Mouse (Mus musculus) erythroblast, embryonic 14.5 days (primary cell): Measurements from ENCODE around the gene Gls. TPM values are rescaled to one million over a fixed set of nuclear protein-coding genes. Genes with fewer than 3 reads are reported as not detected.

Experiments used
- H3K27me3 ChIP-seq: 2 replicates; pipeline ENCODE4 v1.6.1; 2012; ENCODE audit warnings: inconsistent platforms; ENCODE audit not compliant: control insufficient read depth
- H3K36me3 ChIP-seq: 2 replicates; pipeline ENCODE4 v1.6.1; 2012; ENCODE audit warnings: mild to moderate bottlenecking, inconsistent platforms; ENCODE audit not compliant: control insufficient read depth
- H3K4me1 ChIP-seq: 2 replicates; pipeline ENCODE4 v1.6.1; 2012; ENCODE audit warnings: inconsistent platforms; ENCODE audit not compliant: control insufficient read depth
- H3K4me3 ChIP-seq: replicated peaks from 2 replicates; pipeline ENCODE3; 2012; ENCODE audit warnings: moderate library complexity, mild to moderate bottlenecking, inconsistent platforms
- H3K9me3 ChIP-seq: 2 replicates; pipeline ENCODE4 v1.6.1; 2012; ENCODE audit warnings: low read length, inconsistent platforms, mixed read lengths; ENCODE audit not compliant: control insufficient read depth
- GATA1 ChIP-seq: IDR thresholded peaks from 2 replicates; pipeline ENCODE4 v1.6.1; 2012; ENCODE audit warnings: low read length, inconsistent platforms, mixed read lengths
- TAL1 ChIP-seq: IDR thresholded peaks from 3 replicates; pipeline ENCODE4 v1.6.1; 2012; ENCODE audit warnings: low read length, inconsistent platforms, mixed read lengths
- polyA plus RNA-seq: library from polyadenylated mRNA; stranded (reverse); fragments of >175 nt; gene quantifications from 2 replicates; pipeline ENCODE4 v1.2.3, GENCODE M21; 2012

The Gls gene
- polyA plus RNA-seq, 1 experiment = 0.97 TPM

DNA sequence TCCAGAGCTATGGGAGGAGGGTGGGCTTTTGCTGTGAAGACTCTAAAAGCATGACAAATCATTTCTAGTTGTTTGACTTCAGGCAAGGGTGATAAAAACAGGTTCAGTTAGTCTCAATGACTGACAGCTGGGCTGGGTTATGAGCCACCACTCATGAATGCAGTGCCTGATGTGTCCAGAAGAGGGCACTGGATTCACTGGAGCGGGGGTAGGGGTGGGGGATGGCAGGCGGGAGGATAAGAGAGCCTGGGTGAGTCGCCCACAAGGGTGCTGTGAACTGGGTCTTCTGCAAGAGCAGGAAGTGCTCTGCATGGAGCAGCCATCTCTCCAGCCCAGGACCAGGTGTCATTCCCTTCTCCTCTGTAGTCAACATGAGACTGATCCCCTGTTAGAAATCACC lies 63.0 kb downstream of the Gls start:
- Histone ChIP-seq H3K4me3 (no peak overlapping the region), H3K4me1 (peaks cover 5% of the 10 kb centered on the region), H3K27me3 (no peaks in the 10 kb centered on the region), H3K36me3 (peaks cover 5% of the 10 kb centered on the region; the same call in 1 of the 2 replicates), H3K9me3 (no peaks in the 10 kb centered on the region)
- TF ChIP-seq TAL1 (no peak), GATA1 (no peak)

DNA sequence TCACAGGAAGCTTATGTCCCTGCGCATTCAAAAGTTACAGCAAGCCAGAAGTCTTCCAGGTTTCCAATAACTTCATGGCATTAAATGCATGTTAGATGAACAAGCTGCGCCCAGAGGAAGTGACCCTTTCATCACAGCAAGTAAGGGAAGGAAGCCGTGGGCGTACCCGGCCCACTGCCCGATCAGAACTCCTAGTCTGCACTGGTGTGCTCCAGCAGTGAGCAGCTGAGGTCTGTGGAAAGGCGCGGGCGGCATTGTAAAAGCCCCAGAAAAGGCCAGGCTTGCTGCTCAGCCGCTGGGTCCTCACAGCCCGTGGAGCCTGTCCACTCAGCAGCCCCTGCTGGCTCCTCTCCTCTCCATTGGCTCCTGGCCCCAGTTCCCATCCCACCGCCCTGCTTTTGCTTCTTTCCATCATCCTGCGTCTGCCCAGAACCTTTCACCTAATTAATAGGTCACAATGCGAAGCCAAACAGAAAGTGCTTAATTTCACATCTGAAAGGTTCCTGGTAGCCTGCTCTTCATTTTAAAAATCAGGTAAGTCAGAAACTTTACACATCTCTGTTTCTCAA lies 66.3 kb downstream of the Gls start:
- Histone ChIP-seq H3K9me3 (no peaks in the 10 kb centered on the region), H3K4me3 (no peak overlapping the region), H3K4me1 (peaks cover 5% of the 10 kb centered on the region), H3K36me3 (peaks cover 11% of the 10 kb centered on the region), H3K27me3 (no peaks in the 10 kb centered on the region)
- TF ChIP-seq GATA1 = no peak
- TF ChIP-seq TAL1 = no peak

DNA sequence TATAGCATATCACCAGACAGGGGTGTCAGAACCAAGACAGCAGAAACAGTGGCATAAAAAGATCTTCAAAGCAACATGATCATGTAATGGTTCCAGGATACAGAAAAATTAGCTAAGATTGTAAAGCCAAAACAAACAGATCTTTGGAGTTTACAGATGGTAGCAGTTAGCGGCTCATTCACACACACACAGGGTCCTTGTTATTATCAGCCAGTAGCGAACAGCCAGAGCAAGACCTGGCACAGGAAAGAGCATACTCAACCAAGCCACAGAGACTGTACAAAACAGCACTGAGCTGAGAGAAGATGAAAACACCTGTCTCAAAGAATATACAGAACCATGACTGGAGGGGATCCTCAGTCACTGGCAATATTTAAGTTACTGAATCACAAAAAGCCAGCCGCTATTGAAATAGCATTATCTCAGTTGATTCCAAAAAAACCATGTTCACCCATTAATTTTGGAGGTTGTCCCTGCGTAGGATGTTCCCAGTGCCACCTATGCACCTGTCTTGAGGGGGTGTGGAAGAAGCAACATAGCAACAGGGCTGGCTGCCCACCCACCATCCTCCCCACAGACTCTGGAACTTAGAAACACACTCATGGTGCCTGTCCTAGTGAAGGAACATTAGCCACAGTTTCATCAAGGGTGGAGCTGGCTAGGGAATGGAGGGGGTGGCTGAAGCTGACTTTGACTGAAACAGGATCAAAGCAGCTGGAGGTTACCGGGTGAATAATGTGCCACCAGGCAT lies 69.2 kb downstream of the Gls start:
- H3K36me3 ChIP-seq = peaks cover 30% of the 10 kb centered on the region
- H3K9me3 ChIP-seq = no peaks in the 10 kb centered on the region
- no peak overlapping the region for H3K4me3 ChIP-seq

DNA sequence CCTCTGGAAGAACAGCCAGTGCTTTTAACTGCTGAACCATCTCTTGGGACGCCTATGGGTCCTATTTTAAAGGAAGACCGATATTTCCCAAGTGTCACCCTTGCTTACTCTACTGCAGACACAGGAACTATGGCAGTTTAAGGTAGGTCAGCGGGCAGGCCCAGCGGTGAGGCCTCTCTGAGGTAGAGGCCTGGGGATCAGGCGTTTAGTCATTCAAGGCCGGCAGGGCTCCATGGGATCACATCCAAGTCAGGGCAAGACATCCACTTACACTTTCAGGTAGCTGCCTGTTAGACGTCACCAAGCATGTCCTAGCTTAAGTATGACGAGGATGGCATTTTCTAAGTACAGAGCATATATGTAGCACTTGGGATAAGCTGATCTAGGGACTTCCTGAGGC lies 71.9 kb downstream of the Gls start:
- H3K4me3 ChIP-seq = no peak overlapping the region
- H3K9me3 ChIP-seq = no peaks in the 10 kb centered on the region
- no peak for TF ChIP-seq GATA1
- no peak for TF ChIP-seq TAL1
- no peaks in the 10 kb centered on the region for H3K27me3 ChIP-seq
- no peaks in the 10 kb centered on the region for H3K4me1 ChIP-seq
- peaks cover 46% of the 10 kb centered on the region for H3K36me3 ChIP-seq

More for the DNA sequence above, 69.2 kb downstream of the Gls start:
- H3K27me3 ChIP-seq = no peaks in the 10 kb centered on the region
- H3K4me1 ChIP-seq = no peaks in the 10 kb centered on the region
- no peak for TF ChIP-seq GATA1
- no peak for TF ChIP-seq TAL1

DNA sequence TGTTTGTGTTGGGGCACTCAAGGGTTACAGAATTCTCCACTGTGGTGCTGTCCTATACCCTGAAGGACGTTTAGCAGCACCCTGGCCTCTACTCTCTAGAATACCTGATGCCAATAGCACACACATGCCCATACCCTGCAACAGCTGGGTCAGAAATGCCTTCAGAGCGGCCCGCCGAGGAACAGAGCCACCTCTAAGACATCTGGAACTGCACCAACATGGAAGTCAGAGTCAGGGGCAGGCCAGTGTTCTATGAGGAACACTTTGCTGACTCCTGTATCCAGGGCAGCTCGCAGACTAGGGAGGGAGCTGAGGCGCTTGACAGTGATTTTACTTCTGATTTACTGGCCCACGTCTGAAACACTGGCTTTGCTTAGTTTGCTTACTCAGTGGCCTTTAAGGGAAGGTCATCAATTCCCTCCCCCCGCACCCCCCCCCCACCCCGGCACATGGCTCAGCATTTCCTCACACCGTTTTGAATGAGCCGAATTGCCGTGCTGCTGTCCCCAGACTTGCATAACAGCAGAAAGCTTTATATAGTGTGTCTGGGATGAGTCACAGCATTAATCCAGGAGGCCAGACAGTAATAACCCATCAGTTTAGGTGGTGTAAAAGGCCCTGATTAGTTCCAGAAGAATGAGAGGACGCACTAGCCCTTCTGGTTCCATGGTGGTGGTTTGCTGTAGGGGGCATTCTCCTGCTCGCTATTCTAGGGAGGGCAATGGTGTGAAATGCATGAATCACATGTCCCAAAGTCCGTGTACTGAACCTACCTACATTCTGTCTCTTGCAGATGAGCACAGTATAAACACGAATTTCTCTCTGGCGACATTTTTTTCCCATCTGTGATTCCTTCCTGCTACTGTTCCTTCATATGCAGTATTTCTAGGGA lies 74.3 kb downstream of the Gls start:
- H3K36me3 ChIP-seq = peaks cover 58% of the 10 kb centered on the region
- no peak for TF ChIP-seq GATA1
- no peak for TF ChIP-seq TAL1
- H3K4me1 ChIP-seq = no peaks in the 10 kb centered on the region
- H3K27me3 ChIP-seq = no peaks in the 10 kb centered on the region
- H3K4me3 ChIP-seq = no peak overlapping the region
- no peaks in the 10 kb centered on the region for H3K9me3 ChIP-seq

DNA sequence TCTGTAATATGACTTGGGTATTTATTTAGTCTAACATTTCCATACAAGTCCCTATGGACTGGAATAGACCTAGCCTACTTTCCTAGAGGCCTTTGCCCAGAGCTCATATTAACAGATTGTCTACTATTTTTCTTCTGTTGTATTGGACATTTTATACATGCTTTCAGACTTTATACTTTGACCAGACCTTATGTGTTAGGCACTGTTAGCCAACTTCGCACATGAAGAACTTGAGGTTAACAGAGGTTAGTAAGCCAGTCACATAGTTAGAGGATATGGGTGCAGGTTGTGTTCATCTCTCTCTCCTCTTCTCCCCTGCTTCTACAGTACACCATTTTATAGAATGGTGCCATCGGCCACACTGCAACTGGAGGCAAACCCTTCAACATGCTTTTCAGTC lies 75.0 kb downstream of the Gls start:
- Histone ChIP-seq H3K36me3 (peaks cover 59% of the 10 kb centered on the region), H3K9me3 (no peaks in the 10 kb centered on the region), H3K4me1 (no peaks in the 10 kb centered on the region), H3K4me3 (no peak overlapping the region), H3K27me3 (no peaks in the 10 kb centered on the region)
- TF ChIP-seq GATA1 = no peak
- TF ChIP-seq TAL1 = no peak

DNA sequence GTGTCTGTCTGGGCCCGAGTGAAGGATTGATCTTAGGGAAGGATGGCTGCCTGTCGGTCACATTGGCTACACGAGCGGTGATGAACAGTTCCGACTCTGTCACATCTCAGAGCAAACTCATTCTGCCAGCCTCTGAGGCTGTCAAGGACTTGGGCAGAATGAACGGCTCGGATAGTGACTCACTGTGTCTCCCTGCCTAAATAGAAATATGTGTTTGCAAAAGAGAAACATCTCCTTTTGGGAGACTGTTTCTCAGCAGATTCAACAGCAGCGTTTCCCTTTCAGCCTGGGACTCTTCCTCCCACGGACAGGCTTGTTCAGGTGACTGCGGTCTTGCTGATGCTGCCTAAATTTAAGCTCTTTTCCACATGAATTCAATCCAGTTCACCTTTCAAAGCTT lies 76.7 kb downstream of the Gls start:
- Histone ChIP-seq H3K4me3 (no peak overlapping the region), H3K9me3 (no peaks in the 10 kb centered on the region), H3K27me3 (no peaks in the 10 kb centered on the region), H3K36me3 (peaks cover 65% of the 10 kb centered on the region), H3K4me1 (no peaks in the 10 kb centered on the region)
- TF ChIP-seq TAL1 = no peak
- TF ChIP-seq GATA1 = no peak

DNA sequence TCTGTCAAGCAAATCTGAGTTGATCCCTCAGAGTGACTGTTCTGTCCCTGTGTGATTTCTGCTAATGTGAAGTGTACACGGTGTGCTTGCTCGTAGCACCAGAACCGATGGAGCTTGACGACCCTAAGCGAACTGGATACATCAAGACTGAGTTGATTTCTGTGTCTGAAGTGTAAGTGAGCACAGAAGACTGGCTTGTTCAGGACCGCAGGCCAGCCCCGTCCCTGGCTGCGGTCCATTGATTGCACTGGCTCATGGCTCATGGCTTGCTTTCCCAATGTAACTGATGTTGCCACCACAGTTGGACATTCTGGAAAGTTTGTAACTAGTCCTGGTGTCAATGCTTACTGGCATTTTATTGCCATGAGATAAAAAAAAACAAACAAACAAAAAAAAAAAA lies 78.1 kb downstream of the Gls start:
- Histone ChIP-seq H3K27me3 (no peaks in the 10 kb centered on the region), H3K9me3 (no peaks in the 10 kb centered on the region), H3K36me3 (peaks cover 65% of the 10 kb centered on the region), H3K4me3 (no peak overlapping the region), H3K4me1 (peaks cover 12% of the 10 kb centered on the region)
- TF ChIP-seq TAL1 (no peak), GATA1 (no peak)

DNA sequence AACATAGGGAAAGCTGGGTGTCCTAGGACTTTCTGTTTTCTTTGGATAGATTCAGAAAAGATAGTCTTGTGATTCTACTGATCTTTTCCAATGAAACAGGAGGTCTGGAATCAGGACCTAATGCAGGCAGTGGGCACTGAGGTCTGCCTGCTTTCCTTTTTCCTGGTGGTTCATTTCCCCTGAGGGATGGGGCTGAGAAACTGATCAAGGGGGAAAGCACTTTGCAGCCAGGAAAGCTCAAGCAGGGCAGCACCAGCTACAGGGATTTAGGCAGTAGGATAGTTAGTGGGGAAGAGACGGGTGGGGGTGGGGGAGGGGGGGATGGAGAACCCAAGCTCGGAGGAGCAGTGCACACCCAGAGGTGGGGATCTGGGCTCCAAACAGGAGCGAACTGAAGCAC lies 80.1 kb downstream of the Gls start:
- peaks cover 58% of the 10 kb centered on the region for H3K36me3 ChIP-seq
- no peak overlapping the region for H3K4me3 ChIP-seq
- H3K4me1 ChIP-seq = peaks cover 14% of the 10 kb centered on the region
- no peaks in the 10 kb centered on the region for H3K27me3 ChIP-seq
- H3K9me3 ChIP-seq = no peaks in the 10 kb centered on the region
- TF ChIP-seq GATA1 (no peak), TAL1 (no peak)
